Mouse (Mus musculus) gastrocnemius, postnatal 36 days (tissue): ENCODE results near the gene Upk1a. TPM values are rescaled to one million over a fixed set of nuclear protein-coding genes. Genes with fewer than 3 reads are reported as not detected.

Experiments
- DNase-seq, 2 experiments: peaks; one replicate each; pipeline ENCODE4 v3.0.0; 2022
- intact Hi-C: fragments of 180-260 bp; cut with DNase I; formaldehyde crosslinking; loops from one replicate; pipeline ENCODE4 v1.15.1; 2025
- total RNA-seq, 2 experiments: library from RNA; stranded (reverse); gene quantifications; 2 replicates each; pipeline ENCODE4 v1.2.3; 2021

Gene Upk1a
- total RNA-seq, 2 experiments from 2014 or later: not detected

DNA sequence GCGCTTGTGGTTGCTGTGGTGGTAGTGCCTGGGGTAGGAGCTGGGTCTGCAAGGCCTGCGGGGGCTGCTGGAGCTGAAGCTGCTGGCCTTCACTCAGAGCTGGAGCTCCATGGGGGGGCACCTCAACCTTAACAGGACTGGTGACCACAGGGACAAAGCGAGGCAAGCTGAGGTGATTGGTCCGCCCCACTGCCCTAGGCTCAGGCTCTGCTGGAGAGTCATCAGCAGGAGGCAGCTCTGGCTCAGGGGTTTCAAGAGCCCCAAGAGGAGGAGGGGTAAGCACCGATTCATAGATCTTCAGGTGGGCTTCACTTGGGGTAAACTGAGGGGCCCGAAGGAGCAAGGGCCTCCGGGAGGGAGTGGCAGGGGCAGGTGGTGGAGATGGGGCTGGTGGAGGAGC is 27.5 kb downstream of the Upk1a start:
- DNase-seq: no peak
- intact Hi-C loops: no loop called here

DNA sequence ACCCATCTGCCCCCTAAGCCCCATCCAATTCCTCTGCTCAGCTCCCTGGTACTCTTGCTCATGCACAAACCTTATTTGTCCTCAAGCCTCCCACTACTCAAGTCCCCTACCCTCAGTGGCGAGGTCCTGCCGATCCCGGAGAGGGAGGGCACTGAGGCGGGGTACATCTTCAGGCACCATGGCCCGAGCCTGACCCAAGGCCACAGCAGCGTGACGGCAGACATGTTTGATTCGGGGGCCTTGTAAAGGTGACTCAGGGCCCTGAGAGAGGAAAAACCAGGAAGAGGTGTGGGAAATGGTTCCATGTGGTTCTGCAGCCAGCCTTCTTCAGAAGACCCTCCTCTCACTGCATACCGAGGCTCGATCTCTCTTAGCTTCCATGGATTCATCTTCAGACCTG is 28.3 kb downstream of the Upk1a start:
- intact Hi-C loops: no loop called here

DNA sequence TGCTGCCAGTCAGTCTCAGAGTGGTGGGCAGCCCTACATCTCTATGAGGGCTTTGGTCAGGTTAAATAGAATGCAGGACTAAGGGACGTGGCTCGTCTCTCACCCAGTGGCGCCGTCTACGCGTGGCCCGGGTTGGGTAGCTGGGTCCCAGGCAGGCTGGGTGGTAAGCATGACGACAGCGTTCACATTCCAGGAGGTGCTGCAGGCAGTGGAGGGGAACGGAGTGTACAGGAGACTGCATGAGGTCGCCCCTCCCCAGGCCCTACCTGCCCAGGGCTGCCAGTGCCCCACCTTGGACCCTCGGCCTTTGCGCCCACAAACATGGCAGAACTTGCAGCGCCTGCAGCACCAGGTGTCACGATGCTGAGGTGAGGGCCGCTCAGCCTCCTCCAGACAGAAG is 31.1 kb downstream of the Upk1a start:
- no peak for DNase-seq
- intact Hi-C loops: no loop called here

More for the DNA sequence above, 28.3 kb downstream of the Upk1a start:
- no peak for DNase-seq

DNA sequence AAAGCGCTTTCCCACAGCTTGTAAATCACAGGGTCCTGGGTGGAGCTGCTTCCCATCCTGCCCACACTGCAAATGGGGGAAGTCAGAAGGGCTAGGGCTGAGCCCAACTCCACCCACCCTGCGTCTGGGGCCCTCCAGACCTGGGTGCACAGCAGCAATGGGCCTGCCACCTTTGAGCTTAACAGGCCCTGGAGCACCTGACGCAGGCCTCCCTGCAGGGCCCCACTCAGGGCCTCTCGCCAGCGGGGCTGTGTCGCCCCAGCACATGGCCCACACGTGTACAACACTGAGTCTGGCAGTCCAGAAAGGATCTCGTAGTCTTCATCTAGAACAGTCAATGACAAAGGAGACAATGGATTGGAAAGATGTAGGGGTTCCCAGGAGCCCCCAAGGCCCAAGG is 32.7 kb downstream of the Upk1a start:
- intact Hi-C loops: no loop called here
- DNase-seq: no peak

DNA sequence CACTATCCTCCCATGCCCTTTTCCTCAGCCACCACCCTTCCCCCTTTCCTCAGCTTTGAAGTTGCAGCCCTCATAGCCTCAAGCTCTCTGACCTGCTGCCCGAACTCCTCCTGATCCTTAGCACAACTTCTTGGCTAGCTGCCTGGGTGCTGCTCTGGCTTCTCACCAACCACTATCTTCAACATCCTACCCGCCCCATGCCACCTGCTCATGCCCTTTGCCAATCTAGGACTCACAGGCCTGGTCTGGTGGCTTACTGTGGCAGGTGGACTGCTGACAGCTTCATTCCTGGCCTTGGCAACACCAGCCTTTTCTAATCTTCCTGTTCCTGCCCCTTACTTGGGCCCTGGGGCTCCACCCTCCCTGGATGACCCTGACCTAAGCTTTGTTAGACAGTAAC is 39.7 kb downstream of the Upk1a start:
- DNase-seq: peak; percentile 71 to 75
- intact Hi-C loops: no loop called here

DNA sequence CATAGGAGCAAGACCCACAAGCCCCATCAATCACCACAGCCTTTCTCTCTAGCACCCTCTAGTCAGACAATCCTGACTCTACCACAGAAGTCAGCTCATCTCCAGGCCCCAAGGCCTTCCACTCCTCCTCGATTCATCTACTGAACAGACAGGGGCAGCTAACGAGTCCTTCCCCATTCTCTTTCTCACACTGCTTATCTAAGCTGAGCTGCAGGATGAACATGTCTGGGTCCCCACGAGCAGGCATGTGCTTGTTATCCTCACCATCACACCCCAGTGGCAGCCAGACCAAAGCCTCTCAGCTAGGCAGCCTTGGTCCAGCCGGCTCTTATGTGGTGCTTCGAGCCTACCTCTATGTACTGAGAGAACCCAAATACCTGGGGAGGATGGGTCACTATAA is 40.3 kb downstream of the Upk1a start:
- intact Hi-C loops: no loop called here
- DNase-seq: no peak

DNA sequence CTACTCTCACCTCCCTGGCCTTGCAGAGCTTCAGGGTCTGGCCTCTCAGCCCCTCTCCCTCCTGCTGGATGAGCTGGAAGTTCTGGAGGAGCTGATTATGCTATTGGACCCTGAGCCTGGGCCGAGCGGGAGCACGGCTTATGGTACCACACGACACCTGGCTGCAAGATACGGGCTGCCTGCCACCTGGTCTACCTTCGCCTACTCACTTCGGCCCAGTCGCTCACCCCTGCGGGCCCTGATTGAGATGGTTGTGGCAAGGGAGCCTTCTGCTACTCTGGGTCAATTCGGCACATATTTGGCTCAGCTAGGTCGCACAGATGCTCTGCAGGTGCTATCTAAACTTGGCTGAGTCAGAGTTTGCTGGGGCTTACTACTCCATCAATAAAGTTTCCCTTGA is 45.1 kb downstream of the Upk1a start:
- intact Hi-C loops: no loop called here

DNA sequence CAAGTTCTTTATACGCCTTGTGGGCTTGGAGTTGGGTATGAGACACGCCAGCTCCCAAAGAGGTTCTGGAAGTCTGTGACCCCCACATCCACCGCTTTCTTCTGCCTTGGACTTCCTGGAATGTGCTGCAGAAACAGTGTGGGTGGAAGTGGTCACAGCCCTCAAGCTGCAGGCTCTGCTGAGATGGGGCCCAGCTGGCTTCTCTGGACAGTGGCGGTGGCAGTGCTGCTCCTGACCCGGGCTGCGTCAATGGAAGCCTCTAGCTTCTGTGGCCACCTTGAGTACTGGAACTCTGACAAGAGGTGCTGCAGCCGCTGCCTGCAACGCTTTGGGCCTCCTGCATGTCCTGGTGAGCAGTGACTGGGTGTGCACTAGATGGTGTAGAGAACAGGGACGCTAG is 46.6 kb downstream of the Upk1a start:
- DNase-seq: no peak
- intact Hi-C loops: no loop called here

More for the DNA sequence above, 45.1 kb downstream of the Upk1a start:
- DNase-seq: no peak

DNA sequence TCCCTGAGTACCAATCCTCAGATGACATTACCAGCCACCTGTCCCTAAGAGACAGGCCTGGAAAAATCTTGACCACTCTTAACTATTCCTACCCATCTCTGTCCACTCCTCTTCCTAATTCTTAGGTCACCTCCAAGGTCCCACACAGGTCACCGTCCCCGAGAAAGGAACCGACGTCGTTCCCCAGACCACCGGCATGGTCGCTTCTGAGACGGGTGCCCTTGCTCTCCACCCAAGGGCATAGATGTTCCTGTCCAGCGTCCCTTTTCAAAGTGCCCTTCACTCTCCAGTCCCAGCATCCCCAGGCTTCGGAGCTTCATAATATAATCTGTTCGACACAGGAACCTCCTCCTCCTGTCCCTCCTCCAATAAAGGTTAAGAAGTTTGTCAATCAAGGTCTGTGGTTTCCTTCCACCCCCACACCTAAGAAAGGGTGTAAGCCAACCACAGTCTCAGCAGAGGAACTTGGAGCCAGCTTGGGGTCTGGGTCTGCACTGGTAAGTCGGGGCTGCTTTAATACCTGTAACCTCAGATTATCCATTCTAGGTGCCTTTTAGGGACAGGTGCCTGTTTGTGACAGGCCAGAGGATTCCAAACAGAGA is 47.6 kb downstream of the Upk1a start, which contains the start of gene Igflr1:
Igflr1 (plus strand) TSS at position 458 of the 602 bp plus-strand sequence.
- DNase-seq: no peak
- intact Hi-C loops: no loop called here

DNA sequence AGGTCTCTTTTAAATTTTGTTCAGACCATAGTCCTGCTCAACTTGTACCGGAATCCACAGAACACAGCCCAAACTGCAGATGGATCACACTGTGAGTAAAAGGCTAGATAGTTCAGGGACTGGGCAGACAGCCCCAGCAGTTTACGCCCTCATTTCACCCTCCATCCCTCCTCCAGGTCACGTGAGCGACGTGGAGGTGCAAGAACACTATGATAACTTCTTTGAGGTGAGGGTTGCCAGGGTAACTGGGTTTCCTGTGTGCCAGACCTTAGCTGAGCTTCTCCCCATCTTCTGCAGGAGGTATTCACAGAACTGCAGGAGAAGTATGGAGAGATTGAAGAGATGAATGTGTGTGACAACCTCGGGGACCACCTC is 48.8 kb downstream of the Upk1a start:
- intact Hi-C loops: no loop called here

DNA sequence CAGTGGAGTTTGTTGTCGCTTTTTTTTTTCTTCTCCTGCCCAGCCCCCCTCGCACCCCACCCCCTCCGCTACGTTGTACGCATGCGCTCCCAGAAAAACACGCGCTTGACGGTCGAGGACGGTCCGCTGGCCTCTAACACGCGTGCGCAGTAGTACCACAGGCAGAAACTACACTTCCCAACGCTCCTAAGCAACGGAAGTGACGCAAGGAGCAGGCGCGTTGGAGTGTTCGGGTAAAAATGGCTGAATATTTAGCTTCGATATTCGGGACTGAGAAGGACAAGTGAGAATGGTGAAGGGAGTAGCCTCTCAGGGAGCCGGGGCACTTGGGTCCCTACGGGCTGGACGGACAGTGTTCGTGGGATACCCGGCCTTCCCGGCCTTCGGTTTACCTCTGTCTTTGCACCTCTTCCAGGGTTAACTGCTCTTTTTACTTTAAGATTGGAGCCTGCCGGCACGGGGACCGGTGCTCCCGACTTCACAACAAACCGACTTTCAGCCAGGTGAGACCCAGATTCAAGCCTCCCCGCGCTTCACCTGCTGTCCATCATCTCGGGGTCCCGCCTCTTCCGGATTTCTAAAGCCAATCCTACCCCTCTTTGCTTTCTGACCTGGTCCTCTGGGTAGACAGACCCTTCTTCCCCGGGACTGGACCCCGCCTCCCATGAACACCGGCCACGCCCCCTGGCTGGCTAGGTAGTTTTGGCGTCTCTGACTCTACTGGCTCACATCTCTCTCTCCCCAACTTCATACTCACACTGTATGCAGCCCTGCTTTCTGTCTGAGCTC is 49.3 kb downstream of the Upk1a start, which contains the start of the genes U2af1l4, Gm49396 and Psenen:
U2af1l4 (plus strand) TSS at position 185 of the 789 bp plus-strand sequence.
Gm49396 (plus strand) TSS at position 228 of the 789 bp plus-strand sequence.
Psenen (minus strand) TSS at position 511 of the 789 bp plus-strand sequence.
- intact Hi-C loops: no loop called here
- DNase-seq: peak; percentile 90 to 96

More for the DNA sequence above, 48.8 kb downstream of the Upk1a start:
- DNase-seq: no peak

DNA sequence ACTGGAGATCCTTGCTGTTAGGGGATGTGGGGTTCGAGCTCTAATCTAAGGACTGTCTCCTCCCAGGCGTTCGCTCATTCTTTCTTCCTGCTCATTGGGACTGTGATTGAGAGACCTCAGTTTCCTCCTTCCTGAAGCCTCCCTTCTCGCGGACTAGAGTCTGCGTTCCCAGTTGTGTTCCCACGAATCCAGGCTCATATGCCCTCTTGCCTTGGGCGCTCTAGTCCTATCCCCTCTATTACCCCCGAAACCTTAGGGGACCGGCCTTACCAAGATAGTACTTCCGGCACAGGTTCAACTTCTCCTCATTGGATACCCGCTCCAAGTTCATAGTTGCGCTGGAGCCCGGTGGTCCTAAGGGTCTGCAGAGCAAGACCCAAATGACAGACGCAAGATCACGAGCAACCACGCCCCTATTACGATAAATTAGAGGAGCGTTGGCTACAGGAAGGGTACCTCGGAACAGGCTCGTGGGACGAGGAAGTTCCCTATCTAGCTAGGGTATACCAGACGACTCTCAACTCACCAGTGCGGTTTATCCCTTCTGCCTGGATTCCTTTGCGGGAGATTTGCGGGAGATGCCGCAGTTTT is 50.0 kb downstream of the Upk1a start:
- DNase-seq: no peak
- intact Hi-C loops: no loop called here

DNA sequence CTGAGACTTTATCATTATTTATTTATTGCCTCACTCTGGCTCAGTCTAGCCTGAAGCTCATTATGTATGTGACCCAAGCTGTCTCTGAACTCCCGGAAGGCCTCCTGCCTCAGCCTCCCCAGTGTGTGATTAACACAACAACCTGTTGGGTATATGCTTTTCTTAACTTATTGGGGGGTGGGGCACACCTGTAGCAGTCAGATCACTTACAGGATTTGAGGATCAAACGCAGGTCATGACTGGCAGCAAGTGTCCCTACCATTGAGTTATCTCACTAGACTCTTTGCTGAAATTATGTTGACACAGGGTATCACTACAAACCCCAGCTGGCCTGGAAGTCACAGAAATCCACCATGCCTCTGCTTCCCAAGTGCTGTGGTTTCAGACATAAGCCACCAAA is 52.4 kb downstream of the Upk1a start:
- intact Hi-C loops: no loop called here
- no peak for DNase-seq

DNA sequence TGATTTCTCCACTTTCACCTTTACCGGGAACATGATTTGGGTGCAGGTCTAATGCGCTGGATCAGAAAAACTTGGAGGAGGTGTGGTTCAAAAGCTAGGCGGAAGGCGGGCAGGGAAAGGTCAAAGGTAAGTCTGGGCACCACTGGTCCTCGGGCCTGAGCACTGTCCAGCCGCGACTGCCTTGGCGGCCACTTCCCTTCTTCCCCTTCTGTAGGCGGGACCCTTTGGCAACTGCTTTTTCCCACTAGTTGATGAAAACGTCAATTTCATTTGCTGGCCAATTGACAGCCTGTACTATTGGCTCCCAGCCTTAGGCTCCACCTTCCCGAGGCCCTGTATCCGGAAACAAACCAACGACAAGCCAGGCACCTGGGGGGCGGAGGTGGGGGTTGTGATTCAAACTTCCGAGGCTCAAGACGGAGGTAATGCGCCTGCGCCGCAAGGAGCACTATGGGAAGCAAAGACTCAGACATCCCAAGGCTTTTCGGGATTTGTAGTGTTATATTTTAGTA is 53.1 kb downstream of the Upk1a start, which contains the start of gene Lin37:
Lin37 (minus strand) TSS at position 396 of the 512 bp plus-strand sequence.
- DNase-seq: peak; percentile 93 to 95
- intact Hi-C loops: no loop called here

DNA sequence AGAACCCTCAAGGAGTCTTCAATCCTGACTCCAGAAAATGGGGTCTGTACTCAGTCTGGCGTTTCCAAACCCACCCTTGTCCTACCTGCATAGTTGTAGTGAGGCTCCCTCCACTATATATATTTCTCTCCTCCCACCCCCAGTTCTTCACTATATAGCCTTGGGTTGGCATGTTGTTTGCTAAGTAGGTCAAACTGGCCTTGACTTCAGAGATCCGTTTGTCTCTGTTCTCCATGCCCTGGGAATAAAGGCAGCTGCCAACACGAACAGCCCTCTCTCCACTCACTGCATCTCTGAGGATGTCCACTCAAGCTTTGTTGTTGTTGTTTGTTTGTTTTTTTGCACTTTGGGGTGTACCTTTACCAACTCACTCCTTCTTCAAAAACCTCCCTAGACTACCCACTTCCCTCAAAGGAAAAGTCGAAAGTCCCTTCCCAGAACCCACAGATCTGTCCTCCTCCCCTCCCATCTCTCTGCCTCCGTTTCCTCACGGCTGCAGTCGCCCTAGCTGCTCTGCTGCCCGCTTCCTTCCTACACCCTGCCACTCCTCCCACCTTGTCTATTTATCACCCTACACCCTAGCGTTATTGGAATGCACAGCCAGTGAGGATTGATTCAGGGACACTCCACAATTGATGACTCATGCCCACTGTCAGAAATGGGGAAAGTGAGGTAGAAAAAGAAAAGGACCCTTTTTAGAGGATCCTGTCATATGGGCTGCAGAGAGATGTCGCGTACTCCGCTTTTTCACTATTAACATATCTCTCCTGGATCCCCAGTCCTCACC is 53.8 kb downstream of the Upk1a start:
- DNase-seq: no peak
- intact Hi-C loops: no loop called here

DNA sequence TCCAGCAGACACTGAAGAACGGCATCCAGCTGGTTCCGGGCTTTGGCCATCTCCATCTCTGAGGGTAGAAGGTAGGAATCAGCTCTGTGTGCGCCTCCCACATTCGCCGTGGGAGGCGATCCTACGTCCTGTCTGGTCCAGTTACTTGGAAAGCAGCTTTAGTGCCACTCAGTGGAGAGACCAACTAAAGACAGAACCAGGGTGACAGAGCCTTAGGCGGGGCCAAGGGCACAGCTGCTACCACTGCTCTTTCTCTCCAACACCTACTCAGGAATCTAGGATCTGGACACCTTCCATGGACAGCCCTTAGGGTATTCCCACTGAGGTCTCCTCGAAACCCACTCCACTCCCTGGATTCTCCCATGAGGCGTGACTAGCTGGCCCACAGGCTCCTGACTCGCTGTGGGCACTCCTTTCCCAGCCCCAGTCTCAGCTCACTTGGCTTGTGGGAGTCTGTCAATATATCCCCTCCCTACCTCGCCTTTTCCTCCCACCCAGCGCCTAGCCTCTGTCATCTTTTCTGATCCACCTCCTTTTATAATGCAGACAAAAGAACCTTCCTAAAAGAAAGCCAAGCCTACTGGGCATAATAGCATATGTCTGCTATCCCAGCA is 54.6 kb downstream of the Upk1a start:
- intact Hi-C loops: no loop called here
- no peak for DNase-seq

DNA sequence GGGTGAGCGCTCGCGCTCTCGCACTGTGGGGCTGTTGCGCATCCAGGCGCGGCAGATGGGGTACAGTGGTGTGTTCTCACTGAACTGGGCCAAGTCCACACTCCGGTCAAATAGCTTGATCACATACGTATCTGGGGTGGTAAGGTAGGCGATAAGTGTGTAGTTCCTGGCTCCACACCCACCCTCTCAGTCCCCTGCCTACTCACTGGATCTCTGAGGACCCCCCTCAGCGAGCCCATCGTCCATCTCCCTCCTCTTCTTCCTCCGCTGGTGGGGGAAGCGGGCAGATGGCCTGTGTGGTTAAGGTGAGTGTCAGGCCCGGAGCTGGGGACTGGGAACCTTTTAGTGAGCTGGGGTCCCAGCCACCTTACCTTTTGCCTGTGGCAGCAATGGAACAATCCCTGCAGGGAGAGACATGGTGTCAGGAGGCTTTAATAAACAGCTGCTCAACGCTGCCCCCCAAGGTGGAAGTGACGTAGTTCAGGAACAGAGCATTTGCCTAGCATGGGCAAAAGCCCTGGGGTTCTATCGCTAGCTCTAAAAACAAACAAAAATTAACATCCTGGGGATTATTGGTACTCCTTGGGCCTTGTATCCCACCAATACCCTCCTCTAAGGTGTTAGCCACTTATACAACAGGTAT is 55.6 kb downstream of the Upk1a start:
- intact Hi-C loops: no loop called here
- no peak for DNase-seq

DNA sequence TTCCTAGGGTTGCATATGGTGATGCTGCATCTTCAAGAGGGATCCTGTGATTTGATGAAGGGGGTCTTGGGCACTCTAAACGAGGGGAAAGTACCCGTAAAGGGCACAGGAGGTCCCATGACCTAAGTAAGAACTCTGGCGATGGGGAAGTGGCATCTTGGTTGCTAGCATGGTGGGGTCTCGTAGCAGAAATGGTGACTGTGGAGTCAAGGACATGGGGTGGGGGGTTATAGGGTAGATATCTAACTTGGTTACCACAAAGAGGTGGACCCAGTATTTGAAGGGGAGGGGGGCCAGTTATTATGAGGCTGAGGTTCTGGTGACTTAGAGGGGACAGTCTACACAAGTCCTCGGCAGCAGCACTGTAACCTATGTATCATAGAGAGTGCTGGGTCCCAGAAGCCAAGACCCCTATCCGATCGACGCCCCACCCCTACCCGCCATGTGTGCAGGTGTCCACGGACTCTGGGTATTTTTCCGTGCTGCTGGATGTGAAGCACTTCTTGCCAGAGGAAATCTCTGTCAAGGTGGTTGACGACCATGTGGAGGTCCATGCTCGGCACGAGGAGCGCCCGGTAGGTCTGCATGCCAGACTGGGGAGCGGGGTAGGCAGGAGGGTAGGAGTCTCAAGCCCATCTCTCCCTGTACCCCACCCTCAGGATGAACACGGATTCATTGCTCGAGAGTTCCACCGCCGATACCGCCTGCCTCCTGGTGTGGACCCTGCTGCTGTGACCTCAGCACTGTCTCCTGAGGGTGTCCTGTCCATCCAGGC is 58.6 kb downstream of the Upk1a start:
- no peak for DNase-seq
- intact Hi-C loops: no loop called here
